Mouse (Mus musculus): ENCODE measurements at regions not wholly inside any gene's neighbourhood (a gene's known extent, or its start where the extent isn't known, plus 50 kb on each side); places are given as distances from the start of the nearest gene placed in this dataset.
"Not testable (repeated sequence)": the region's sequence is repeated elsewhere in the genome, so short reads cannot be mapped to it uniquely, and the experiment has no call there.

- no peak for DNase-seq (ENCODE audit: low spot score in 2 of 2)
These were observed 76.8 kb upstream of the Smg1 start for GRCm38 (mm10) chr7:118320307-118320706.

- no peak for DNase-seq (ENCODE audit: low spot score in 2 of 2)
These were observed 75.1 kb upstream of the Smg1 start for GRCm38 (mm10) chr7:118318432-118319135.

- DNase-seq (ENCODE audit: low spot score in 2 of 2): not testable (repeated sequence)
These were observed 71.4 kb upstream of the Smg1 start for GRCm38 (mm10) chr7:118314886-118315285.

GRCm38 (mm10) chr7:118314228-118314658 is 70.8 kb upstream of the Smg1 start:
- DNase-seq (ENCODE audit: low spot score in 2 of 2): peak; percentile 54 to 63

- DNase-seq (ENCODE audit: low spot score in 2 of 2): peak in 1 of 2 experiments; percentile 19
These were observed 70.3 kb upstream of the Smg1 start for GRCm38 (mm10) chr7:118313818-118314217.

GRCm38 (mm10) chr7:118309733-118310132 is 66.3 kb upstream of the Smg1 start:
- DNase-seq (ENCODE audit: low spot score in 2 of 2): no peak

GRCm38 (mm10) chr7:118308882-118309281 is 65.4 kb upstream of the Smg1 start:
- DNase-seq (ENCODE audit: low spot score in 2 of 2): no peak

- peak; percentile 37 to 83 for DNase-seq (ENCODE audit: low spot score in 2 of 2)
These were observed 61.3 kb upstream of the Smg1 start for GRCm38 (mm10) chr7:118304812-118305211.

GRCm38 (mm10) chr7:118304338-118304737 is 60.9 kb upstream of the Smg1 start:
- no peak for DNase-seq (ENCODE audit: low spot score in 2 of 2)

- DNase-seq (ENCODE audit: low spot score in 2 of 2): no peak
These were observed 60.5 kb upstream of the Smg1 start for GRCm38 (mm10) chr7:118303921-118304320.

GRCm38 (mm10) chr7:118300678-118301342 is 57.3 kb upstream of the Smg1 start:
- peak; percentile 46 to 50 for DNase-seq (ENCODE audit: low spot score in 2 of 2)

GRCm38 (mm10) chr7:118297613-118298012 is 54.1 kb upstream of the Smg1 start:
- DNase-seq (ENCODE audit: low spot score in 2 of 2): peak; percentile 57 to 83

GRCm38 (mm10) chr7:118296856-118297518 is 53.5 kb upstream of the Smg1 start:
- no peak for DNase-seq (ENCODE audit: low spot score in 2 of 2)

GRCm38 (mm10) chr7:118295855-118296254 is 52.4 kb upstream of the Smg1 start:
- DNase-seq (ENCODE audit: low spot score in 2 of 2): no peak

GRCm38 (mm10) chr7:118295275-118295674 is 51.8 kb upstream of the Smg1 start:
- no peak for DNase-seq (ENCODE audit: low spot score in 2 of 2)

GRCm38 (mm10) chr7:118294637-118295036 is 51.2 kb upstream of the Smg1 start:
- no peak for DNase-seq (ENCODE audit: low spot score in 2 of 2)

Data from layer of hippocampus, adult 8-10 months (tissue).